Mouse (Mus musculus) stomach, embryonic 15.5 days (tissue): ENCODE data around the gene Ephb1. TPM values are rescaled to one million over a fixed set of nuclear protein-coding genes. Genes with fewer than 3 reads are reported as not detected.

Source experiments
- ATAC-seq: fragments of 200-750 bp; cut with Nextera tagmentation; 2 replicates; pipeline ENCODE4 v1.8.0; 2017; ENCODE audit warnings: low read depth, moderate number of reproducible peaks, moderate TSS enrichment; ENCODE audit not compliant: insufficient read depth, low FRiP score
- H3K27ac ChIP-seq: fragments of 300-500 bp; sonication (generic); 2 replicates; pipeline ENCODE4 v1.5.1; 2015; ENCODE audit warnings: mild to moderate bottlenecking, inconsistent platforms
- H3K27me3 ChIP-seq: fragments of 300-500 bp; sonication (generic); replicated peaks from 2 replicates; pipeline ENCODE4 v1.6.1; 2015; ENCODE audit warnings: inconsistent platforms
- H3K36me3 ChIP-seq: fragments of 300-500 bp; sonication (generic); 2 replicates; pipeline ENCODE4 v1.6.1; 2015; ENCODE audit warnings: inconsistent platforms
- H3K4me1 ChIP-seq: fragments of 300-500 bp; sonication (generic); 2 replicates; pipeline ENCODE4 v1.6.1; 2015; ENCODE audit warnings: inconsistent platforms
- H3K4me2 ChIP-seq: fragments of 300-500 bp; sonication (generic); 2 replicates; pipeline ENCODE4 v1.6.1; 2015; ENCODE audit warnings: mild to moderate bottlenecking, inconsistent platforms
- H3K4me3 ChIP-seq: fragments of 300-500 bp; sonication (generic); replicated peaks from 2 replicates; pipeline ENCODE4 v1.5.1; 2015; ENCODE audit warnings: inconsistent platforms
- H3K9ac ChIP-seq: fragments of 300-500 bp; sonication (generic); 2 replicates; pipeline ENCODE4 v1.6.1; 2015; ENCODE audit warnings: inconsistent platforms
- H3K9me3 ChIP-seq: fragments of 300-500 bp; sonication (generic); 2 replicates; pipeline ENCODE4 v1.6.1; 2016; ENCODE audit warnings: inconsistent platforms
- WGBS: fragments of 180-500 bp; shearing (Covaris S2); methylation state at CpG from one replicate; pipeline ENCODE4 v1.1.7; 2015; 5-methylcytosine and 5-hydroxymethylcytosine counted together
- polyA plus RNA-seq: library from polyadenylated mRNA; unstranded; fragments of >200 nt; fragmentation: Nextera tagmentation; extraction: Ambion mirVana; gene quantifications from 2 replicates; pipeline ENCODE4 v1.2.1, GENCODE M21; 2015

Gene Ephb1
- polyA plus RNA-seq, 1 experiment from 2014 or later = 5.5 TPM

DNA sequence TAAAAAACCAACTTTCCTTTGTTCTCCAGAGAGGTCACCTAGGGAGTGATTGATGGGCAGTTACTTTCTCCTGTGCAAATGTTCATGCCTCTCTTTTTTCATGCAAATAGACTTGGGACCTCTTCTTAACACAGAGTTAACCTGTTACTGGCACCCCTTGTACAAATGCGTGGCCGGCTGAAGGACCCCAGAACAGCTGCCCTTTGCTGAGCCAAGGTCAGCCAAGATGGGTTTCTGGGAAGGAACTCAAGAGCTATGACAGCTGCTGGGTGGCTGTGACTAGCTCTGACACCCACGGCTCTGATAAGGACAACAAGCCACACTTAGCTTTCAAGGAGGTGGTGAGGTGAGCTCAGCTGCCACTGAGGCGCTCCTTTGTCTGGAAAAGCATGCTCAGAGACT lies 92.4 kb downstream of the Ephb1 start:
- Histone ChIP-seq H3K9ac (no peak overlapping the region), H3K4me3 (no peak overlapping the region), H3K4me1 (no peaks in the 10 kb centered on the region), H3K9me3 (no peaks in the 10 kb centered on the region), H3K27ac (no peak overlapping the region), H3K36me3 (no peaks in the 10 kb centered on the region), H3K27me3 (no peaks in the 10 kb centered on the region), H3K4me2 (no peak overlapping the region)
- no peak for ATAC-seq
- 16% methylated on average over 4 of the region's 4 CpGs for WGBS

DNA sequence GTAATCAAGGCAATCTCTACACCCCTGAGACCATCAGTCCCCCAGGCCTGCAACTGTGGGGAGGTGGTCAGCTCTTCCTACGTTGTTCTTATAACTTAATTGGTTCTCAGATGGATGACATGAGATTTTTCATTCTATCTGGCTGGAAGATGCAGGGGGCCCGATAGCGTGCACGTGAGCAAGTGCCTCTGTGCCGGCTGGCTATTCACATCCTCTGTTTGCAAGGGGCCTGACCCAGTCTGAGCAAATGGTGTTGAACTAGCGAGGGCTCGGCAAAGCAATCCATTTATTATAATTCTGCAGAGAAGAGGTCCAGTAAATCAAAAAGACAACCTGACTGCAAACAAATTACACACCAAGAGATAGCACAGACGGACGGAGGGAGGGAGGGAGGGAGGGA lies 93.0 kb downstream of the Ephb1 start:
- Histone ChIP-seq H3K4me2 (no peak overlapping the region), H3K4me1 (no peaks in the 10 kb centered on the region), H3K9me3 (no peaks in the 10 kb centered on the region), H3K36me3 (no peaks in the 10 kb centered on the region), H3K27me3 (no peaks in the 10 kb centered on the region), H3K27ac (no peak overlapping the region), H3K9ac (no peak overlapping the region), H3K4me3 (no peak overlapping the region)
- WGBS = 18% methylated on average over 9 of the region's 9 CpGs
- no peak for ATAC-seq

DNA sequence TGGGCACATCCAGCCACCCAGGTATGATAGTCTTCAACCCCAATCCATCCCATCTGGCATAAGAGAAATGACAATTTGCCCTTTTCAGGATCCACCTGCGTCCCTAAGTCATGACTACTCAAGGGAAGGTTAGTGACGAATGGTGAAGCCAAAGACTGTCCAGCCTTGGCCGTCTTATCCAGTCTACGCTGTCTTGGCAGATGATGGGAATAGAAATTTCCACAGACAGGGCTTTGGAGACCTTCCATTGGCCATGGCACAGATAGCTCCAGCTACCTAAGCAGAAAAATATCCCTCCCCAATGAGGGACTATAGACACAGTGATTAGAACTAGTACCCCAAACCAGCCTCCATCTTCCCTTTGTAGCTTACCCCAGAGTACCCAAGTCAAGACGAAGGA lies 98.1 kb downstream of the Ephb1 start:
- ATAC-seq = no peak
- Histone ChIP-seq H3K9ac (no peak overlapping the region), H3K36me3 (no peaks in the 10 kb centered on the region), H3K9me3 (no peaks in the 10 kb centered on the region), H3K4me2 (no peak overlapping the region), H3K27me3 (no peaks in the 10 kb centered on the region), H3K27ac (no peak overlapping the region), H3K4me3 (no peak overlapping the region), H3K4me1 (no peaks in the 10 kb centered on the region)
- 89% methylated on average over 5 of the region's 5 CpGs for WGBS

DNA sequence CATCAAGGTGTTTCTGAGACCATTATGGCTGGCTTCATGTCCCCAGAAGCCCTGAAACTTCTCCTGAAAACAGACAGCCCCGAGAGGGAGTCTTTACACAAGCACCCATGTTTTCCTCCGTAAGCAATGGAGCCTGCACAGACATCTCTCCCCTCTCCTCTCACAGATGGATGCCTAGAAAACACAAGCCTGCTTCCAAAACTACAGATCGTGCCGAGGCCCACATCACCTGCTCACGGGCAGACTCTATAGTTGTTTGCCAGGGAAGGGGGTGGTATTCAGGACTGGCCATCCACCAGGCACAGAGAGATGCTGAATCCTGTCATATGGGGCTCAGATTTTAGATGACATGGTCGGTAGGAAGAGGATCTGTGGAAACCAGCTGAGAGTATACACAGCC lies 98.7 kb downstream of the Ephb1 start:
- Histone ChIP-seq H3K4me1 (no peaks in the 10 kb centered on the region), H3K4me3 (no peak overlapping the region), H3K9me3 (no peaks in the 10 kb centered on the region), H3K9ac (no peak overlapping the region), H3K36me3 (no peaks in the 10 kb centered on the region), H3K27ac (no peak overlapping the region), H3K4me2 (no peak overlapping the region), H3K27me3 (no peaks in the 10 kb centered on the region)
- ATAC-seq = no peak
- WGBS = 80% methylated on average over 6 of the region's 6 CpGs

DNA sequence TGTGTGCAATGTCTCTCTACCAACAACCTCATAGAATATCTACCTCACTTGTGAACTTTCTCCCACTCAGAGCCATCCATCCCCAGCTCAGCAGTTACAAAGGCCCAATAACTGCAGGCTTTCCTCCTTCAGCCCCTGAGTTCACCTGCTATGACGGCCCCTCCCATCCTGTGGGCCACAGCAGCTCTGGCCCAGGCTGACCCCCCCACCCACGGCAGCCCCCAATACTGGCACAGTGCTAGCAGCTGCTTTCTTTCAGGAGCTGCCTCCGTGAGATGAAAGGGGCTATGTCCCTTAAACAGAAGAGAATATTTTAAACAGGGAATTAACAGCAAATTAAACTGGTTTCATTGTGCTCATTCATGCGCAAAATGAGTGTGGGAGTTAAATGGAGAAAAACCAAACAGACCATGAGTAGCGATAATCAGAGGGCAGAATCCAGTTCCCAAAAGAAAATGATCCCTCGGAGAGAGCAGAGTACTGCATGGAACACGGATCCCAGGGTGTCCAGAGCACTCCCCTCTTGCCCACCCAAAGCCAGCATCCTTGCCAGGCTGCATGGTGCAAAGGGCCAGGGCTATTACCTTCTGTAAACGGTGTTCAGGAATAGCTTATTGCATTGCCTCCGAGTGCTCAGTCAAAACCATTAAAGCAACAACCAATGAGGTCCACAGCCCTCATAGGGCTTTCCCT lies 105.2 kb downstream of the Ephb1 start:
- H3K27ac ChIP-seq = no peak overlapping the region
- no peak overlapping the region for H3K4me3 ChIP-seq
- H3K4me1 ChIP-seq = no peaks in the 10 kb centered on the region
- no peaks in the 10 kb centered on the region for H3K27me3 ChIP-seq
- H3K4me2 ChIP-seq = no peak overlapping the region
- H3K9ac ChIP-seq = no peak overlapping the region
- H3K9me3 ChIP-seq = no peaks in the 10 kb centered on the region
- no peak for ATAC-seq
- no peaks in the 10 kb centered on the region for H3K36me3 ChIP-seq
- 29% methylated on average over 9 of the region's 9 CpGs for whole genome bisulfite sequencing

DNA sequence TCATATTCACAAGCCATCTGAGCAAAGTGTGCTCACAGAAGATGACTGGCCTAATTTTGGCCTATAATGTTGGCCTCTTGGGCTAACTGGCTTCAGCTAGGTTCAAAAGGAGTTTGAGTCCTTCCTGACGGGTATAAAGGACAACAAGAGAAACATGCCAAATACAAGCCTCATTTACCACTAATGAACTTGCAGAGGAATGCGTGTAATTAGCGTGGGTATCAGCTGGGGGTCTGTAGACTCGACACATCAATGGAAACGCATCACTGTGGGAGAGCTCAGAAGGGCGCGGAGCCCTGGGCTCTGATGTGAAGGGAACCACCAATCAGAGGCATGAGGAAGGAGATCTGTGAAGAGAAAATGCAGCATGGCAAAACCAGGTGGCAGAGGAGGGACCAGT lies 108.9 kb downstream of the Ephb1 start:
- H3K27me3 ChIP-seq = no peaks in the 10 kb centered on the region
- H3K27ac ChIP-seq = no peak overlapping the region
- H3K9ac ChIP-seq = no peak overlapping the region
- no peaks in the 10 kb centered on the region for H3K9me3 ChIP-seq
- H3K4me3 ChIP-seq = no peak overlapping the region
- 75% methylated on average over 7 of the region's 7 CpGs for WGBS
- no peak overlapping the region for H3K4me2 ChIP-seq
- no peak for ATAC-seq
- H3K4me1 ChIP-seq = no peaks in the 10 kb centered on the region
- H3K36me3 ChIP-seq = no peaks in the 10 kb centered on the region

DNA sequence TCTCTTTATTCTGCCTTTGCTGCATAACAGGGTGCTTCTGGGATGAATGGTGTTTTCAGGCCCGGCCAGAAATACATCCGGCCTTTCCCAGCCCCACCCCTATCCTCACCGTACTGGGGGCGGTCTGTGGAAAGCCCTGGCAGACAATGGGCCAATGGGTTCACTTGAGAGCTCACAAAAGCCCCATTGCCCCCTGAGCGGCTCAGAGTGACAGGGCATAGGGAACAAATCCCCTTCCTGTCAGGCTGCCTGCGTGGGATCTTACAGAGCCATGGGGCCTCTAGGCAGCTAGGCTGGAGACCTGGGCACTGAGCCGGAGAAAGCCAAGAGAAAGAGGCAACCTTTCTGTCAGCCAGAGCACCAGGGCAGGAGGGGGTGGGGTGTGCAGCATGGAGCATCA lies 111.2 kb downstream of the Ephb1 start:
- H3K4me2 ChIP-seq = no peak overlapping the region
- H3K36me3 ChIP-seq = no peaks in the 10 kb centered on the region
- no peak overlapping the region for H3K9ac ChIP-seq
- H3K4me1 ChIP-seq = no peaks in the 10 kb centered on the region
- 46% methylated on average over 7 of the region's 7 CpGs for WGBS
- no peaks in the 10 kb centered on the region for H3K27me3 ChIP-seq
- no peak overlapping the region for H3K4me3 ChIP-seq
- no peak for ATAC-seq
- H3K9me3 ChIP-seq = no peaks in the 10 kb centered on the region
- no peak overlapping the region for H3K27ac ChIP-seq

DNA sequence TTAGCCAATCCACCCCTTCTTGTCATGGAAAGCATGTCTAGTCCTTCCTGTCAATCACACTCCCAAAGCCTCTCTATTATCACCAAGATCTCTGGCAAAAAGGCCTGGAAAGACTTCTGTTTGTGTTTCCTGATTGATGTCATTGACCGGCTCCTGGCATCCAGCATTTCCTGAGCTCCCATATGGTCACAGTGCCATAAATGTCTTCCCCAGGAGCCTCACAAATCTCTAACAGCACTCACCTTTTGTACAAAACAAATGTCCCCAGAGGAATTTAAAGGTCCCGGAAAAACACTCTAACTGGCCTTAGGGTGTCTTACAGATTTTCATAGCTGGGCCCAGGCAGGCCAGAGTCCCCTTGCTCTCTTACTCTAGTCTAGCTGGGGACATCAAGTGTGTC lies 112.9 kb downstream of the Ephb1 start:
- Histone ChIP-seq H3K9ac (no peak overlapping the region), H3K4me2 (no peak overlapping the region), H3K36me3 (no peaks in the 10 kb centered on the region), H3K9me3 (no peaks in the 10 kb centered on the region), H3K27ac (no peak overlapping the region), H3K4me1 (no peaks in the 10 kb centered on the region), H3K27me3 (no peaks in the 10 kb centered on the region), H3K4me3 (no peak overlapping the region)
- ATAC-seq = no peak
- WGBS = 49% methylated on average over 2 of the region's 2 CpGs

DNA sequence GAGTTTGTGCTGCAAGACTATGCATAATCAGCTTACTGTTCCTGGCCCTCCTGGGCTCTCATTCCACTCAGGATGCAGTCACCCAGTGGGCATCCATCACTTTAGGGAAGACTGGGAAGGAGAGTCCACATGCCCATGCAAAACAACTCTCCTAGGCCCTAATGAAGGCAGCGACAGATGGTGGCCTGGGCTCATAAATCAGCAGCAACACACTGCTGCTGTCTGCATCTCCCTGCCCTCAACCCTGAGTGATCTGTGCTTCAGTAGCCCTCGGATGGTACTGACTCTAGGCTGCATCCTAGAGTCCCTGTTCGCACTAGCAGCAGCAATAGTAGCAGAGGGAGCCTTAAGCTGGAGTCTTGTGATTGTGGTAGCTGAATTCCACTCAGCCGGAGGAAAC lies 114.3 kb downstream of the Ephb1 start:
- no peaks in the 10 kb centered on the region for H3K36me3 ChIP-seq
- no peak overlapping the region for H3K9ac ChIP-seq
- no peak overlapping the region for H3K4me3 ChIP-seq
- no peaks in the 10 kb centered on the region for H3K4me1 ChIP-seq
- H3K9me3 ChIP-seq = no peaks in the 10 kb centered on the region
- no peak for ATAC-seq
- no peak overlapping the region for H3K27ac ChIP-seq
- H3K4me2 ChIP-seq = no peak overlapping the region
- WGBS = 55% methylated on average over 4 of the region's 4 CpGs
- no peaks in the 10 kb centered on the region for H3K27me3 ChIP-seq

DNA sequence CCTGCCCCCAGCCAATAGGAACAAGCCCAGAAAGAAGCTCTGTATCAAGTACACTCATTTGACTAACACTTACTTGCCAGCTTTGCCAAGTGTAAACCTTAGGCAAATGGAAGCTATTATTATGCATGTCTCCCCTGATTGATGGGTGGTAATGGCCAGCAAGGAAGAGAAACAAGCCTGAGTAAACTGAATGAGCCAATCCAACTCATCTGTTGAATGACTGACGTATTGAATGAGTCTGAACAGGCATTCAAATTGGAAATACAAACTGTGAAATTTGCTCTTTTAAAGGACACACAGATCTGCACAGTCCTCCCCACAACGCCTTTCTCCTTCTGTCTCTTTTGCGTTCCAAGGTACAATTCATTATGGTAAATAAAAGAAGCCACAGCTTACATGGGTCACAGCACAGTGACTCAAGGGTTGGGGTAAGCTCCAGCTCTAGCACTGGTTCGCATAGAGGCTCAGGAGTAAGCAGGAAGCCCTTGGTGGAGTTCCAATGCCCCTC lies 119.0 kb downstream of the Ephb1 start:
- WGBS = 66% methylated on average over 4 of the region's 4 CpGs
- Histone ChIP-seq H3K36me3 (no peaks in the 10 kb centered on the region), H3K4me2 (no peak overlapping the region), H3K27me3 (no peaks in the 10 kb centered on the region), H3K9ac (no peak overlapping the region), H3K4me1 (no peaks in the 10 kb centered on the region), H3K9me3 (no peaks in the 10 kb centered on the region), H3K27ac (no peak overlapping the region), H3K4me3 (no peak overlapping the region)
- no peak for ATAC-seq

DNA sequence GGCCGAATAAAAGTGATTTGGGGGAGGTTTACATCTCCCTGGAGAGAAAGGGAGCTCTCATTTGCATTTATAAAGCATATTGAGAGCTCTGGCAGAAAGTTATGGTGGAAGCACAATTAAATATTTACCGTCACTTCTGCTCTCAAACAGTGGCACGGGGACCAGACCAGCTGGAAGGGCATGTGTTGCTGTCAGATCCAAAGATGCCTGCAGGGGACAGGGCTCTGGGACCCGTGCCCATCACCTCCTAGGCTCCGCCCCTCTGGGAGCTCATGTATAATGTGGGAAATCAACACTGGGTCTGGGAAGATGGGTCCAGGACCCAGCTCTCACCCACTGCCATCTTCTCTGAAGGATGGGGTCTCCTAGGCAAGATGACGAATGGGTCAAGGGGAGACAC lies 123.2 kb downstream of the Ephb1 start:
- no peaks in the 10 kb centered on the region for H3K36me3 ChIP-seq
- ATAC-seq = no peak
- H3K27ac ChIP-seq = no peak overlapping the region
- no peak overlapping the region for H3K4me3 ChIP-seq
- 67% methylated on average over 6 of the region's 6 CpGs for WGBS
- H3K4me1 ChIP-seq = no peaks in the 10 kb centered on the region
- no peak overlapping the region for H3K4me2 ChIP-seq
- no peaks in the 10 kb centered on the region for H3K9me3 ChIP-seq
- H3K9ac ChIP-seq = no peak overlapping the region
- H3K27me3 ChIP-seq = no peaks in the 10 kb centered on the region

DNA sequence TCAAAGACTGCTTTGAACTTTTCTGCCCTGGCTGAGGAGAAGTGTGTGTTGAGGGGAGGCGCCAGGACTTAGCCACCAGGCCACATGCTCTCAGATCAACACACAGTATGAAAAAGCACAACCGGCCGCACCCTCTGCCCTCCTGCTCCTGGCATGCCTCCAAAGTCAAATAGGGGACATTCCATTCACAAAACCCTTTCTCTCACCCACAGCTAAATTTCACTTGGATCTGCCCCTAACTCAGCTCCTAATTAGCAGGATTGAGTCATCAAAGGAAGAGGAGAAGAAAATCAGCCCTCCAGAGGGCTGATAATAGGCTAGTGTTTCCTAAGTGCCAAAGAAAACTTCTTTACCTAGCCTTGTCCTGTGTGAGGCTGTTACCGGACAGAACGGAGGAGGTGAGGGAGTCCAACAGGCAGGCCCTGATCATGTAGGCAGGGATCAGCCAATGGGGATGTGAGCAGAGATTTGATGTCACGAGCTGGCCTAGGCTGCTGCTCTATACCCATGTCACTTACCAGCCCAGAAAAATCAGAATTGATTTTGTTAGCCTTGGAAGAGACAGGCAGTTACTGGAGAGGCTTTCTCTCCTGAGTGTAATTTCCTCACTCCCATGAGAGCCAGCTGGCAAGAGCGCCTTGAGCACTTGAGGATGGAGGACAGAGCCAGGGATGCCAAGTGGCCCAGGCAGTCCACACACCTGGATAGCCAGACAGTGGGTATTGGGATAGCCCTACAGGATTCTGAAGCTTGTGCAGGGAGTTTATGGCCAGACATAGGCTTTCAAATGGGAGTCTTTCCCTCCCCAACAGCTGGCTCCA lies 137.5 kb downstream of the Ephb1 start:
- no peaks in the 10 kb centered on the region for H3K27me3 ChIP-seq
- no peaks in the 10 kb centered on the region for H3K36me3 ChIP-seq
- H3K9me3 ChIP-seq = no peaks in the 10 kb centered on the region
- H3K27ac ChIP-seq = no peak overlapping the region
- no peak overlapping the region for H3K4me2 ChIP-seq
- H3K4me3 ChIP-seq = no peak overlapping the region
- no peak overlapping the region for H3K9ac ChIP-seq
- WGBS = 57% methylated on average over 7 of the region's 7 CpGs
- 0 out of 2 replicates have a peak, but pooled peaks cover under 1% of the 10 kb centered on the region for H3K4me1 ChIP-seq
- ATAC-seq = no peak; the same call in 1 of the 2 replicates
